Mouse (Mus musculus) kidney, embryonic 16.5 days (tissue): ENCODE measurements at regions not wholly inside any gene's neighbourhood (a gene's known extent, or its start where the extent isn't known, plus 50 kb on each side); places are given as distances from the start of the nearest gene placed in this dataset.
A peak's percentile ranks its signal among the peaks of the same experiment; 100 is the strongest.

Experiments
- ATAC-seq: fragments of 200-750 bp; cut with Nextera tagmentation; 2 replicates; pipeline ENCODE4 v1.8.0; 2017; ENCODE audit warnings: moderate TSS enrichment; ENCODE audit not compliant: low FRiP score, low TSS enrichment
- H3K27ac ChIP-seq: fragments of 300-500 bp; sonication (generic); 2 replicates; pipeline ENCODE4 v1.5.1; 2014; ENCODE audit warnings: low read length
- H3K27me3 ChIP-seq: fragments of 300-500 bp; sonication (generic); 2 replicates; pipeline ENCODE4 v1.6.1; 2014; ENCODE audit warnings: low read length, control low read depth, mixed read lengths; ENCODE audit not compliant: insufficient read depth
- H3K36me3 ChIP-seq: fragments of 300-500 bp; sonication (generic); 2 replicates; pipeline ENCODE4 v1.6.1; 2014; ENCODE audit warnings: low read length, control low read depth, mixed read lengths; ENCODE audit not compliant: insufficient read depth
- H3K4me1 ChIP-seq: fragments of 300-500 bp; sonication (generic); 2 replicates; pipeline ENCODE4 v1.6.1; 2014; ENCODE audit warnings: low read length, control low read depth, mixed read lengths; ENCODE audit not compliant: insufficient read depth
- H3K4me2 ChIP-seq: fragments of 300-500 bp; sonication (generic); replicated peaks from 2 replicates; pipeline ENCODE4 v1.6.1; 2014; ENCODE audit warnings: low read depth, low read length
- H3K4me3 ChIP-seq: fragments of 300-500 bp; sonication (generic); 2 replicates; pipeline ENCODE4 v1.5.1; 2014; ENCODE audit warnings: mild to moderate bottlenecking, low read length
- H3K9ac ChIP-seq: fragments of 300-500 bp; sonication (generic); replicated peaks from 2 replicates; pipeline ENCODE4 v1.6.1; 2014; ENCODE audit warnings: low read length
- H3K9me3 ChIP-seq: fragments of 300-500 bp; sonication (generic); 2 replicates; pipeline ENCODE4 v1.6.1; 2016; ENCODE audit warnings: low read length, control low read depth
- WGBS: fragments of 180-500 bp; shearing (Covaris S2); extraction: QIAGEN DNeasy Blood & Tissue Kit; methylation state at CpG from one replicate; pipeline ENCODE4 v1.1.7; 2014; 5-methylcytosine and 5-hydroxymethylcytosine counted together

- Histone ChIP-seq H3K4me2 (no peak overlapping the region), H3K9ac (0 out of 2 replicates have a peak overlapping the region, but pooled peaks have one; percentile 3), H3K4me3 (no peak overlapping the region), H3K9me3 (no peaks in the 10 kb centered on the region), H3K4me1 (peaks cover 24% of the 10 kb centered on the region), H3K27me3 (no peaks in the 10 kb centered on the region), H3K27ac (peak overlapping the region; percentile 71), H3K36me3 (no peaks in the 10 kb centered on the region)
- WGBS, result 65% methylated on average over 6 of the region's 6 CpGs
- no peak for ATAC-seq
These were observed 50.8 kb upstream of the Zfr start for GRCm38 (mm10) chr15:12066857-12067211.

GRCm38 (mm10) chr15:12066176-12066856, 51.3 kb upstream of the Zfr start:
- WGBS, result 67% methylated on average over 14 of the region's 14 CpGs
- no peaks in the 10 kb centered on the region for H3K27me3 ChIP-seq

GRCm38 (mm10) chr15:12054870-12055269, 58.1 kb upstream of the Sub1 start:
- WGBS, result 56% methylated on average over 3 of the region's 3 CpGs

More at GRCm38 (mm10) chr15:12066176-12066856, 51.3 kb upstream of the Zfr start:
- Histone ChIP-seq H3K4me2 (no peak overlapping the region), H3K27ac (peak overlapping the region; percentile 71), H3K9me3 (no peaks in the 10 kb centered on the region), H3K4me3 (no peak overlapping the region), H3K36me3 (no peaks in the 10 kb centered on the region), H3K9ac (no peak overlapping the region), H3K4me1 (peaks cover 24% of the 10 kb centered on the region)
- peak; percentile 28; the same call in 1 of the 2 replicates for ATAC-seq

GRCm38 (mm10) chr15:12053610-12054009, 56.8 kb upstream of the Sub1 start:
- Histone ChIP-seq H3K9ac (no peak overlapping the region), H3K9me3 (no peaks in the 10 kb centered on the region), H3K4me1 (no peaks in the 10 kb centered on the region), H3K27ac (no peak overlapping the region), H3K4me3 (no peak overlapping the region), H3K4me2 (no peak overlapping the region), H3K27me3 (no peaks in the 10 kb centered on the region), H3K36me3 (no peaks in the 10 kb centered on the region)
- WGBS, result 77% methylated on average over 7 of the region's 7 CpGs
- ATAC-seq, result no peak

More at GRCm38 (mm10) chr15:12054870-12055269, 58.1 kb upstream of the Sub1 start:
- Histone ChIP-seq H3K9ac (no peak overlapping the region), H3K9me3 (no peaks in the 10 kb centered on the region), H3K4me1 (no peaks in the 10 kb centered on the region), H3K36me3 (no peaks in the 10 kb centered on the region), H3K4me2 (no peak overlapping the region), H3K27ac (no peak overlapping the region), H3K4me3 (no peak overlapping the region), H3K27me3 (no peaks in the 10 kb centered on the region)
- ATAC-seq, result no peak

GRCm38 (mm10) chr15:12048965-12049364, 52.2 kb upstream of the Sub1 start:
- no peaks in the 10 kb centered on the region for H3K27me3 ChIP-seq
- H3K27ac ChIP-seq, result no peak overlapping the region
- no peaks in the 10 kb centered on the region for H3K4me1 ChIP-seq
- H3K9me3 ChIP-seq, result no peaks in the 10 kb centered on the region
- no peak overlapping the region for H3K4me3 ChIP-seq
- no peak overlapping the region for H3K9ac ChIP-seq
- 93% methylated on average over 10 of the region's 10 CpGs for WGBS
- H3K4me2 ChIP-seq, result no peak overlapping the region
- ATAC-seq, result no peak
- H3K36me3 ChIP-seq, result no peaks in the 10 kb centered on the region

GRCm38 (mm10) chr15:12048214-12048507, 51.4 kb upstream of the Sub1 start:
- ATAC-seq, result no peak
- H3K36me3 ChIP-seq, result no peaks in the 10 kb centered on the region

GRCm38 (mm10) chr15:12047349-12048213, 50.8 kb upstream of the Sub1 start:
- WGBS, result 88% methylated on average over 18 of the region's 18 CpGs
- H3K4me1 ChIP-seq, result no peaks in the 10 kb centered on the region
- ATAC-seq, result no peak

More at GRCm38 (mm10) chr15:12048214-12048507, 51.4 kb upstream of the Sub1 start:
- Histone ChIP-seq H3K9ac (no peak overlapping the region), H3K4me3 (no peak overlapping the region), H3K27ac (no peak overlapping the region), H3K27me3 (no peaks in the 10 kb centered on the region), H3K4me2 (no peak overlapping the region), H3K4me1 (no peaks in the 10 kb centered on the region), H3K9me3 (no peaks in the 10 kb centered on the region)
- 73% methylated on average over 3 of the region's 3 CpGs for WGBS

More at GRCm38 (mm10) chr15:12047349-12048213, 50.8 kb upstream of the Sub1 start:
- Histone ChIP-seq H3K36me3 (no peaks in the 10 kb centered on the region), H3K4me3 (no peak overlapping the region), H3K27me3 (no peaks in the 10 kb centered on the region), H3K4me2 (no peak overlapping the region), H3K9ac (no peak overlapping the region), H3K27ac (no peak overlapping the region), H3K9me3 (no peaks in the 10 kb centered on the region)
